Mouse (Mus musculus): ENCODE measurements around the gene Parp2. TPM values are rescaled to one million over a fixed set of nuclear protein-coding genes. Genes with fewer than 3 reads are reported as not detected.
"Not testable (repeated sequence)": the region's sequence is repeated elsewhere in the genome, so short reads cannot be mapped to it uniquely, and the experiment has no call there.

Gene Parp2
- total RNA-seq (2021), result 10 to 100 TPM; 14.9 to 16.4 TPM
- long read RNA-seq, experiment 1, transcript Parp2-201 (16 exons, 1,894 nt), result major isoform, 24 of 28 reads
- long read RNA-seq, experiment 1, partial matches to known transcripts, result 1 of 28 reads
- long read RNA-seq, experiment 1, other reads (novel, unspliced or antisense), result 3 of 28 reads
- long read RNA-seq, experiment 2, transcript Parp2-201 (16 exons, 1,894 nt), result major isoform, 6 of 7 reads
- long read RNA-seq, experiment 2, partial matches to known transcripts, result 1 of 7 reads
- long read RNA-seq, experiment 2, other reads (novel, unspliced or antisense), result 0 of 7 reads

DNA sequence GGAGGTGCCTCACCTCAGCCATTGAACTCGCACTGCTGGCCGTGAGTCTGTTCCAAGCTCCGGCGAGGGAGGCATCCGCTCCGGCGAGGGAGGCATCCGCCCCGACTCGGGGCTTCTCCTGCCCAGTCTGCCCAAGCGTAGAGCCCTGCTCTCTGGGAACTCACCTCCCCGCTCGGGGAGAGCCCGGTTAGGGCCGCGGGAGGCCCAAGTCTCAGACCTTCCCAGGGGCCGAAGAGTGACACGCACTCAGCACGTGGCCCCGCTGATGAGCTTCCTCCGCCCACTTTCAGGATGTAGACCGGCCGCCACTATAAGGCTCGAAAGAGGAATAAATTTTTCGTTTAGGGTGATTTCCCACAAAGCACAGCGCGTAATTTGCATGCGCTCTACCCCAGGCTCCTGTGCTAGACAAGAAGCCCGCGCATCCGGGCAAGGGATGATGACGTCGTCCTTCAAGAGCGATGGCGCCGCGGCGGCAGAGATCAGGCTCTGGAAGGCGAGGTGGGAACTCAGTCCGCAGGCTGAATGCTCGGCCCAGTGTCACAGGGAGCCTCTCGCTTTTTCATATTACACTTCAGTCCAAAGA, at the start of gene Parp2, which contains the start of gene Ccnb1ip1:
Parp2 (plus strand) TSS at position 355 of the 586 bp plus-strand sequence.
Ccnb1ip1 (minus strand) TSS at position 246 of the 586 bp plus-strand sequence.
- peak; percentile 98 to 99 for DNase-seq

DNA sequence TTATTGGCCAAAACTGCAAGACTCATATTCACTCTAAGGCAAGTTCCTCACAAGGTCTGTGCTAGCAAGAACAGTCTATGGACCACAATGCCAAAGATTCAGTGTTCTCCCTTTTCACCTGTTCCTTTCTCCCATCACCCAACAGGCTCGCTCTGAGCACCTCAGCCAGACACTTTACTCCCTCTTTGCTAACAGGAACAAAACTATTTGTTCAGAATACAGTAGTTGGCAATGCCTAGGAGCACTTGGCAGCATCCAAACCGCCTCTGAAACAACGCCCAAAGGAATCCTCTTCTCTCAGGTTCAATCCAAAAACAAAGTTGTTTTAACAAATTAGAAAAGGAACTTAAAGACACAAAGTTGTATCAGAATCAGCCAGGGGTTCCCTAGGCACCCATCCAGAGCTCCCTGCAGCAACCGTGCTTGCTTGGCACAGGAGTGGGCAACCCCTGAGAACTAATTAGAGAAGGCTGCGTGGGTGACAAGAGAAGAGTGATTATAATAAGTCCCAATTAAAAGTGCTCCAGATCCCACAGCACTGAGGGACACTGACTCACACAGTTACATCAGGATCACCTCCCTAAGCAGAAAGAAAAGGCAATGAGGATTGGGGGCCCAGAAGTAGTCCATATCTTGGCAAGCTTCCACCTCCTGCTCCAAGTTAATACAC, 49.1 kb upstream of the Parp2 start:
- no peak for DNase-seq

- DNase-seq, result no peak
These were observed 41.9 kb upstream of the Parp2 start for GRCm38 (mm10) chr14:50765736-50766135.

DNA sequence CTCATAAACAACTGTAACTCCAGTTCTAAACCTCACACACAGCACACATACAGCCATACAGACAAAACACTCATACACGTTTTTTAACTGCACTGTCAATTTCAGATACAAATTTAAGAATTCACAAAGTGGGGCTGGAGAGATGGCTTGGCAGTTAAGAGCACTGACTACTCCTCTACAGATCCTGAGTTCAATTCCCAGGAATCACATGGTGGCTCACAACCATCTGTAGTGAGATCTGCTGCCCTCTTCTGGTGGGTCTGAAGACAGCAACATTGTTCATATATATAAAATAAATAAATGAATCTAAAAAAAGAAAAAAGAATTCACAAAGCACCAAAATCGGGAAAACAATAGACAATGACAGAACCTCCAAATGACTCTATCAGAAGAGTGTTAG, 36.3 kb upstream of the Parp2 start:
- DNase-seq, result peak in 1 of 2 experiments; percentile 19

GRCm38 (mm10) chr14:50782166-50782565, 25.5 kb upstream of the Parp2 start:
- DNase-seq, result no peak

GRCm38 (mm10) chr14:50784391-50785250, 23.0 kb upstream of the Parp2 start:
- no peak for DNase-seq

DNA sequence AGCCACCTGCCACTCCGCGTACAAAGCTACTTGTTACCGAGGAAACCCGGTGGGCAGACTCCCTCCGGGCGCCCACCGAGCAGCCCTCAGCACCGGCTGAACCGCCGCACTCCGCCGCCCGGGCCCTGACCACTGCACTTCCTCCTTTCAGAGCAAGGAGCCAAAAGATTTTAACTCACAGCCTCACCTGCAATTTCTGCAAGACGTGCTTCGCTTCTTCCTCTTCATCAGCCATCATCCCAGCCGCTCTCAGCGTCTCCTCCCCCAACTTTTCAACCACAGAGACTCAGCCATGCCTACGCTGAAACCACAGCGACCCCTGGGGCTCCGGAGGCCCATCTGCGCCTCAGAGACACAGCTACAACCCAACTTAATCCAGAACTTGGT, 22.4 kb upstream of the Parp2 start, which contains the start of gene Ttc5:
Ttc5 (minus strand) TSS at position 269 of the 387 bp plus-strand sequence.
- DNase-seq, result peak; percentile 90 to 98

DNA sequence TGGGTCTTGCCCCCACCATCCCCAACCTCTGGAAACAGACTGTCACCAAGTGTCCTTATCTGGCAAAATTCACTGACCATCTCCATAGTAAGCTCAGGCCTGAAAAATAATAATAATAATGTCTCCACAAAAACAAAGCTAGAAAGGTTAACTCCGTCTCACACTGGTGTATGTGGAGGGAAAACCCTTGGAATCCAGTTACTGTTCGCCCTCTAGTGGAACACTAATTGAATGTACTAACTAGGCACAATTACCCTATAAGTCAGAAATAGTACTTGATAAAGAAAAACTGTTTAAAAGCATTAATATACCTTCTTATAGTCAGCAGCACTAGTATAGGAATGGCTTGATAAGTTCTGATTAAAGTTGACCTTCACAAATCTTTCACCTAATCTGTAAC, 19.5 kb upstream of the Parp2 start:
- DNase-seq, result no peak

DNA sequence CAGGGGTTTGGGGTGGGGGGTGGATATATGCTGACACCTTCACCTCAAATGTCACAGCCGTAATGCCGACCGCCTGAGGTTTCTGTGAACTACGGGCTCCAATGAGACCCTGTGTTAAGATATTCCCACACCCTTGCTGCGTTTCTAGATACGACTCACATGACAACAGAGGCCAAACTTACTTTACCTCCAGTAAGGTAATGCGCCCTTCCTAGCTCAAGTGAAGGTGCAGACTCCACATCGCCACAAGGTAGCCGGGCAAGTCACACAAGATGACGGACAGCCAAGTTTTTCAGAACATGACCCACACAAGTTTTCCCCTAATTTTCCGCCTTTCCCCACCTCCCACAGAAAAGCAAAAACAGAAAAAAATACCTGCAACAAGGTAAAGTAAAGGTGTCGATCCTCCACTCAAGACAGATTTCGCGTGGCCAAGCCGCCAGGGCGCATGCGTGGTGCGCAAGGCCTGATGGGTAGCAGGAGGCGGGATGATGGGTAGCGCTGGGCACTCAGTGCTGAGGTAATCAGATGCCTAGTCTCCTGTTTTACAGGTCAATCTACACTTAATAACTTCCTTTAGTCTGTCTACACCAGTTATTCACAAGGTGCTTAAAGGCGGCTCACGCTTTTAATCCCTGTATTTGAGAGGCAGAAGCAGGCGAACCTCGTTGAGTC, 12.2 kb upstream of the Parp2 start:
- no peak for DNase-seq

DNA sequence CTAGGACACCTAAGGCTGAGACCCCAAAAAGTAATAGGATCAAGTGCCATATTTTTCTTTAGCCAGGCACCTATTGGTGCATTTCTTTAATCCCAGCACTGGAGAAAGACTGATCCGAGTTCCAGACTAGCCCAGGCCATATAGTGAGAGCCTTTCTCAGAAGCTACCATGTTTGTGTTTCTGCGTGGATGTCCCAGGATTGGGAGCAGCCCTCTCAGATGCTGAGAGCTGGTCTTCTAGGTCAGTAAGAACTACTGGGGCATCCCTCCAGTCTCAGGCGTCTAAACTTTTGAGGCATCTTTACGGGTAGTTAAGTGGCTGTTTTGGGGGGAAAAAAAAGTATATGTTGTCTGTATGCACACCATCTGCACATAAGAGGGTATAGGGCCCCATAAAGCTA, 11.7 kb upstream of the Parp2 start:
- DNase-seq, result no peak

DNA sequence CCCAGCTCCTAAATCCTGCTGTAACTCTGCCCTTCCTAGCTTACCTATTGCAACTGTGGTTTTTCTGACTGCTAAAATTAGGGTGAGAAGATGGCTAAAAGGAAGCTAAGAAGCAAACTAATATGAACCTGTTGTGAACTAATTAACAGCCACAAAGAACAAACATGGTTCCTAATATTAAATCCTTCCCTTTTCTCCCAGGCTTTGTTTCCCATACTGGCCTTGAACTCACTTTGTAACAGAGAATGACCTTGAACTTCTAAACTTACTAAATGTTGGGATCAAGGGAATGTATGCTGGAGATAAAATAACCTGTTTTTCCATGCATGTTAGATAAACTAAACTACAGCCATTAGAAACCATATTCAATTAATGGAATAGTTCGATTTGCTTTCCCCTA, 11.2 kb upstream of the Parp2 start:
- no peak for DNase-seq

GRCm38 (mm10) chr14:50798512-50798911, 9.1 kb upstream of the Parp2 start:
- DNase-seq, result no peak

DNA sequence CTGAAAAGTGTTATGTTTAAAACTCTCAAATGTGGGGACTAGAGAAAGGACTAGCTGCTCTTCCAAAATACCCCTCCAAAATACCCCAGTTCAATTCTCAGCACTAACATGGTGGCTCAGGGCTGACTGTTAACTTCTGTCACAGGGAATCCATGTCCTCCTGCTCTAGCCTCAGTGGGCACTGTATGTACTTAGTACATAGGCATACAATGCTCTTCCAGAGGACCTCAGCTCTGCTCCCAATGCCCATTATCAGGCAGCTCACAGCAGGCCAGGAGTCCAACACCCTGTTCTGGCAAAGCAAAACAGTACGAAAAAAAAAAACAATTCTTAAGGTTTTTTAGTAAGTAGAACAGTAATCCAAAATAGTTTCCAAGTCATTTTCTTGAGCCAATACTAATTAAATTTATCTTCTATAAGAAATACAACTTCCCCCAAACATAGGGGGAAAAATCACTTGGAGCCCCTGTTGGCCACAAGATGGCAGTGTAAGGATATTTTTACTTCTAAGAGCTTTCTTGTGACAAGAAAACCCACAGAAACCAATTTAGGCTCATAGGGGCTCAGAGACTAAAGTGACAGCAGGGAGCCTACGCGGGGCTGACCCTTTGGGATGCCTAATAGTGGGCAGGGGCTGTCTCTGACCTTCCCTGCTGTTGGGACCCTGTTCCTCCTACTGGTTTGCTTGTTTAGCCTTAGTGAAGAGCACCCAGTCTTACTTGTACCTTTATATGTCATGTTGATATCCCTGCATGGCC, 8.0 kb upstream of the Parp2 start:
- DNase-seq, result peak; percentile 27 to 76

DNA sequence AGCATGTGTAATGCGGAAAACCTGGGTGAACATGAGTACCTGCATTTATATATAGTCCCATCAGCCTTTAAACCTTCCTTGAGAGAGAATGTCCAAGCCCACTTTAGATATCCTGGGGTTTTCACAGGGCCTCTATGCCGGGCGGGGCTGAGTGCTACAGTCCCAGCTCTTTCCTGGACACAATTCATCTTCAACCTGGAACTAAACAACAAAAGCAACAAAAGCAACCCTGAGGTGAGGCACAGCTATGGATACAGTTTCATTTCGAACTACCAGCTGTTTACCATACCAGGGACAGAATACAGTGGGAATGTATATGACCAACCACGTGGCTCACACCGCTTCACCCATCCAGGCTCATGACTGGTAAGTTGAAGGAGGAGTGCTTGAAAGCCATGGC, 5.2 kb upstream of the Parp2 start:
- no peak for DNase-seq

DNA sequence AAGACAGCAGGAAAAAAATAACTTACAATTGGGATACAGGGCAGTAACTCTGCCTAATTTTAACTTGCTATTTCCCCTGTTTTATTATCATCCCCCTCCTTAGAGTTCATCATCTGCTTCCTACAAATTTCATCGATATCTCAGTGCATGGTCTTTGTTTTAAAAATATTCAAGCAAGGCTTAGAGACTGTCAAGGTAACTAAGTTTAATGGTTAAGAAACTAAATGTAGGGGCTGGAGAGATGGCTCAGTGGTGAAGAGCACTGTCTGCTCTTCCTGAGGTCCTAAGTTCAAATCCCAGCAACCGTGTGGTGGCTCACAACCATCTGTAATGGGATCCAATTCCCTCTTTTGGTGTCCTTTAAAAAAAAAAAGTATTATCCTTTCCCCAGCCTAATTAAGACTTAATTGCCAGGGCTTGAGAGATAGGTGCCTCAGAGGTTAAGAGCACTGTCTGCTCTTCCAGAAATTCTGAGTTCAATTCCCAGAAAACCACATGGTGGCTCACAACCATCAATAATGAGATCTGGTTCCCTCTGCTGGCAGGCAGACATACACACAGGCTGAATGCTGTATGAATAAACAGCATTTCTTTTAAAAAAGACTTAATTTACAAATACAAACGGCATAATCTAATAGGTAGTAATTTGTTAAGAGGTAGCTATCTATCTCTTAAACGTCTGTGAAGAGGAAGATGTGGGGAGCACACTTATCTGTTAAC, 4.6 kb upstream of the Parp2 start:
- DNase-seq, result no peak

GRCm38 (mm10) chr14:50804683-50805082, 3.0 kb upstream of the Parp2 start:
- no peak for DNase-seq

DNA sequence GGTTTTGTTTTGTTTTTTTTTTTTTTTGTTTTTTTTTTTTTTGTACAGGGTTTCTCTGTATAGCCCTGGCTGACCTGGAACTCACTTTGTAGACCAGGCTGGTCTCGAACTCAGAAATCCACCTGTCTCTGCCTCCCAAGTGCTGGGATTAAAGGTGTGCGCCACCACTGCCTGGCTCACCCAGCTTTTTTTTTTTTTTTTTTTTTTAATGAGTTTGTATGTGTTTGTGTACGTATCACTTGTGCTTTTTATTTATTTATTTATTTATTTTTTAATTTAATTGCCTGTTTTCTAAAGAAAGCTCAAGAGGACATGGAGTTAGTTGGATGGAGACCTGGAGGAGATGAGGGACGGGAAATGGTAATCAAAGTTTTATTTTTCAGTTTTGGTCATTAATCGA, 1.2 kb upstream of the Parp2 start:
- not testable (repeated sequence) for DNase-seq

- DNase-seq, result no peak
These were observed 5.4 kb downstream of the Parp2 start for GRCm38 (mm10) chr14:50813060-50813459.

- no peak for DNase-seq
These were observed 15.6 kb downstream of the Parp2 start for GRCm38 (mm10) chr14:50823240-50823639.

DNA sequence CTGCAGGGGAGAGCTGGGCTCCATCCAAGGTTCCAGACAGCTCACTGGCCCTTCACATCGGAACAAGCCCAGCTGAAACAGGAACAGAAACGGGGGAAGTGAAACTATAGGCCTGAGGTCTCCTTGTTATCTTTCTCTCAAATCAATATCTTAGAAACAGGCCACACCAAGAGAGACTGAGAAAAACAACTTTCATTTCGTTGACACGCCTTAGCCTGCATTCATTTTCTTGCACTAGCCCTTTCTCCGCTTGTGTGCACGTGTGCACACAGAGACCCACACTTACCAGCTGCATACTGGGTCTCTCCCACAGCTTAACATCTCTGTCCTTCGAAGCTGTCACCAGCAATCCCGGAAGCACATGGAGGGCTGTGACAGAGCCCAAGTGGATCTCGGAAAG, 16.6 kb downstream of the Parp2 start:
- peak in 1 of 2 experiments; percentile 53 for DNase-seq

All from heart, adult 18-20 months (tissue).